Mouse (Mus musculus) adrenal gland, adult (tissue): ENCODE data around the gene Rel.
"Not testable (repeated sequence)": the region's sequence is repeated elsewhere in the genome, so short reads cannot be mapped to it uniquely, and the experiment has no call there.

Experiments used
- DNase-seq, 2 experiments: peaks; one replicate each; pipeline ENCODE4 v3.0.0; 2022 to 2023; ENCODE audit warnings: low spot score in 1 of 2; ENCODE audit not compliant: inconsistent age in 2 of 2

Gene Rel

GRCm38 (mm10) chr11:23770760-23771506 is at the start of gene Rel:
Gene Rel (minus strand): TSS chr11:23770970.
- peak; percentile 95 to 99 for DNase-seq

- no peak for DNase-seq
Observed at GRCm38 (mm10) chr11:23818745-23819144, 48.0 kb upstream of the Rel start.

- DNase-seq, result no peak
Observed at GRCm38 (mm10) chr11:23810741-23811140, 40.0 kb upstream of the Rel start.

- DNase-seq, result peak in 1 of 2 experiments; percentile 26
Observed at GRCm38 (mm10) chr11:23805716-23806115, 34.9 kb upstream of the Rel start.

- no peak for DNase-seq
Observed at GRCm38 (mm10) chr11:23803136-23803535, 32.4 kb upstream of the Rel start.

- DNase-seq, result no peak
Observed at GRCm38 (mm10) chr11:23802256-23802655, 31.5 kb upstream of the Rel start.

- DNase-seq, result no peak
Observed at GRCm38 (mm10) chr11:23801851-23802250, 31.1 kb upstream of the Rel start.

- not testable (repeated sequence) for DNase-seq
Observed at GRCm38 (mm10) chr11:23783677-23784076, 12.9 kb upstream of the Rel start.

GRCm38 (mm10) chr11:23783085-23783484 is 12.3 kb upstream of the Rel start:
- no peak for DNase-seq

GRCm38 (mm10) chr11:23782038-23782437 is 11.3 kb upstream of the Rel start:
- no peak for DNase-seq

- no peak for DNase-seq
Observed at GRCm38 (mm10) chr11:23778787-23779201, 8.0 kb upstream of the Rel start.

GRCm38 (mm10) chr11:23772471-23772870 is 1.7 kb upstream of the Rel start:
- no peak for DNase-seq

GRCm38 (mm10) chr11:23771507-23772097 is 832 bp upstream of the Rel start:
- DNase-seq, result no peak

GRCm38 (mm10) chr11:23770510-23770759 is 335 bp downstream of the Rel start:
- no peak for DNase-seq

- DNase-seq, result peak; percentile 46 to 81
Observed at GRCm38 (mm10) chr11:23769686-23770509, 872 bp downstream of the Rel start.

- no peak for DNase-seq
Observed at GRCm38 (mm10) chr11:23769033-23769432, 1.7 kb downstream of the Rel start.

- no peak for DNase-seq
Observed at GRCm38 (mm10) chr11:23767928-23768327, 2.8 kb downstream of the Rel start.

GRCm38 (mm10) chr11:23767369-23767768 is 3.4 kb downstream of the Rel start:
- DNase-seq, result not testable (repeated sequence)

GRCm38 (mm10) chr11:23762635-23763034 is 8.1 kb downstream of the Rel start:
- no peak for DNase-seq

- DNase-seq, result no peak
Observed at GRCm38 (mm10) chr11:23758218-23758617, 12.6 kb downstream of the Rel start.

- no peak for DNase-seq
Observed at GRCm38 (mm10) chr11:23754329-23754728, 16.4 kb downstream of the Rel start.

GRCm38 (mm10) chr11:23753136-23753710 is 17.5 kb downstream of the Rel start:
- no peak for DNase-seq
